Mouse (Mus musculus): ENCODE results near the gene Gm29094. TPM values are rescaled to one million over a fixed set of nuclear protein-coding genes. Genes with fewer than 3 reads are reported as not detected.

Gene Gm29094
- polyA plus RNA-seq (2017; shearing (Covaris generic)): 30.1 TPM

DNA sequence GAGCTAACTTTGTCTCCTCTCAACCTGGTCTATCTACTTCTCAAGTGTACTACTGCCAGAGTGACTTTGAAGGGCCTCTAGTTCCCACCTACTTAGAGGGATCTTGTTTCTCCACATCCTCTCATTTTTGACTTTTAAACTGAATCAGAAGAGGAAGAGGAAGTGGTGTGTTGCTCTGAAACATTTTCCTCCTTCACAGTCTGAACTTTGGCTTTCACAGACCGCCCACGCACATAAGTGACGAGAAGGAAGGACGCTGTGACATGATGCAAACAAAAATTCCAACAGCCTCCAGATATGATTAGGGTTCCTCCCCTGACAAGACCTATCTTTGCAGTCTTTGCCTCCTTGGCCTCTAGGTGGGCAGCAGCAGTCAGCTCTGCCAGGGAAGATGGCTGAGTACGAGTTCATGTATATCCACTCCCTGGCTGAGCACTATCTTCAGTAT is at the start of gene Gm29094, which contains the start of gene Bcl2a1b:
Gene Gm29094, plus strand, starts transcription at position 411 of the 448 bp plus-strand sequence.
Gene Bcl2a1b, plus strand, starts transcription at position 241 of the 448 bp plus-strand sequence.

DNA sequence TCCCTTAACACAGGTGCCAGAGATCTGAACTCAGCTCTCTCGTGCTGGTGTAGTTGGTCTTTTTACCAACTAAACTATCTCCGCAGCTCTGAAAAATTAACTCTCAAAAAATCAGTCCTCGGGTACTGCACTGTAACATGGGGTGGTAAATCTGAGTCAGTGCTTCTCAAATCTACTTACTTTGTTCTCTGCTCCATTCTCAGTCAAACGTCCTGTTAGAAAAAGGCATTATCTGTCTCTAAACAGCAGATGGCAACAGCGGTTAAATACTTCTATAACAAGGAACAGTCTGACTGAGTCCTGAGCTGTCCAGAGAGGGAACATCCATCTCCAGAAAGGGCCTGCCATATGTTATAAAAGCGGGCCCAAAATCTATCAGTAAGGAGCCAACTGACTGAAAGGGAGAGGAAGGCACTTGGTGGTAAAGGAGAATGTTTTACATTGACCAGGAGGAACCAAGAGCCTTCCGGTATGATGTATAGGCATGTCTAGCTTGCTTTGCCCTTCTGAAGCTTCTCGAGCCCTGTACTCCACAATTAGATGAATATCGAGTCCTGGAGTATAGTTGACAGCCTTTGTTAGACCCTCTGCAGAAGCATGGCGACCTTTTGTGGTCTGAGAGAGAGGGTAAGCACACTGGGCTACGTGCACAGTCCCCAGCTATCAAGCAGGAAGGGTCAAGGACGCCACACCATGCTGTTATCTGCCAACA is 11.3 kb downstream of the Gm29094 start, which contains the start of gene Mthfs:
Gene Mthfs, plus strand, starts transcription at position 324 of the 712 bp plus-strand sequence.

Other genes starting within 250 kb of the Gm29094 start
- gene Bcl2a1a, start 242.5 kb upstream of the Gm29094 start, polyA plus RNA-seq (2017; shearing (Covaris generic)): 0.46 TPM
- gene Trim43b, start 106.5 kb upstream of the Gm29094 start, polyA plus RNA-seq (2017; shearing (Covaris generic)): not detected
- gene Bcl2a1b, start 170 bp upstream of the Gm29094 start, polyA plus RNA-seq (2017; shearing (Covaris generic)): 230 TPM
- 112 TPM for gene Mthfs, start 11.3 kb downstream of the Gm29094 start, polyA plus RNA-seq (2017; shearing (Covaris generic))